Mouse (Mus musculus): ENCODE measurements at regions not wholly inside any gene's neighbourhood (a gene's known extent, or its start where the extent isn't known, plus 50 kb on each side); places are given as distances from the start of the nearest gene placed in this dataset.

DNA sequence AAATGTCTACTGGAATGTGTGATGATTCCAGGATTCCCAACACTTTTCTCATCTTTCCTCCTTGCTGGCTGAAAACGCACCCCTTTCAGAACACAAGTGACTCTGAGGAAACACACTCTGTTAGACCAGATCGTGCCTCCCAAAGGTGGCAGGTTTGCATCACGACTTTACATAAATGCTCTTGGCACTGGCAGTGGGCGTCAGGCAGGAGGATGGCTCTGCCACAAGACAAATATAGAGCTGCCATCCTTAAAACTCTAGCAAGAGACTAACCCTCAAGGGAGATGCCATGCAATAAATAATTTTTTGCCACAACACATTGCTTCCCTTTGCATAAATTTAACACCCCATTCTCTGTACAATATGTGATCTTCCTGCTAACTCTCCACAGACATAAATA is 2254.1 kb upstream of the Lrrc6 start:
- no peaks in the 10 kb centered on the region for H3K36me3 ChIP-seq (ENCODE audit: control insufficient read depth, insufficient read depth)
- H3K27me3 ChIP-seq (ENCODE audit: control insufficient read depth, insufficient read depth, insufficient read length): no peaks in the 10 kb centered on the region
- no peak overlapping the region for H3K4me3 ChIP-seq
- H3ac ChIP-seq (ENCODE audit: control insufficient read depth, insufficient read length): no peak overlapping the region
- TF ChIP-seq POLR2A (IDR thresholded peaks at IDR 0.05; ENCODE audit: insufficient read length, low read depth) (no peak), TCF3 (IDR thresholded peaks at IDR 0.05; ENCODE audit: insufficient read length, low read depth) (no peak), SRF (IDR thresholded peaks at IDR 0.05; ENCODE audit: control insufficient read depth, insufficient read length, low read depth) (no peak), MAX (IDR thresholded peaks at IDR 0.05; ENCODE audit: low read depth) (no peak), USF1 (IDR thresholded peaks at IDR 0.05; ENCODE audit: low read depth) (no peak), TCF12 (IDR thresholded peaks at IDR 0.05; ENCODE audit: insufficient read depth, poor library complexity, severe bottlenecking) (no peak), MYOD1 (IDR thresholded peaks at IDR 0.05; ENCODE audit: control insufficient read depth in 1 of 3, insufficient read length in 2 of 3, low read depth in 2 of 3) (no peak), POLR2AphosphoS2 (IDR thresholded peaks at IDR 0.05; ENCODE audit: insufficient read length, low read depth) (no peak), E2F4 (IDR thresholded peaks at IDR 0.05; ENCODE audit: insufficient read depth) (no peak), REST (IDR thresholded peaks at IDR 0.05; ENCODE audit: insufficient read depth, insufficient read length) (no peak), MYOG (IDR thresholded peaks at IDR 0.05; ENCODE audit: control insufficient read depth in 1 of 3, insufficient read depth in 1 of 3, insufficient read length in 2 of 3, low read depth in 2 of 3) (no peak), CEBPB (IDR thresholded peaks at IDR 0.05; ENCODE audit: insufficient read depth, poor library complexity, severe bottlenecking) (no peak)
- H3K4me2 ChIP-seq (ENCODE audit: low read depth): no peak overlapping the region
- no peaks in the 10 kb centered on the region for H3K79me2 ChIP-seq (ENCODE audit: control insufficient read depth, insufficient read depth)

DNA sequence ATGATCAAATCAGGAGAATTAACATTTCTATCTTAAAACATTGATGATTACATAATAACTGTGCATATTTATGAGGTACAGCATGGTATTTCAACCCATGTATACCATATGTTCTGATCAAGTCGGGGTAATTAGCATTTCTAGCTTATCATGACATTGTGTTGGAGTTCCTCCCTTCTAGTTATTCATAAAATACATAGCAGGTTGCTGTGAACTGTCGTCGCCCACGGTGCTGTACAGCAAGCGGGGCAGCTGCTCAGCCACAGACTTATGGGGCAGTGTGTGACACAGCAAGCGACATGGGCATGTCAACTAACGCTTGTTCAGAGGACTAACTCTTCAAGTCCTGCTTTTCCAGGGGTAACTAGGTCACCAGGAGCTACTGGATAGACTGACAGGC is 2238.6 kb upstream of the Lrrc6 start:
- no peak for TF ChIP-seq USF1 (IDR thresholded peaks at IDR 0.05; ENCODE audit: low read depth)
- no peak for TF ChIP-seq CEBPB (IDR thresholded peaks at IDR 0.05; ENCODE audit: insufficient read depth, poor library complexity, severe bottlenecking)
- TF ChIP-seq TCF12 (IDR thresholded peaks at IDR 0.05; ENCODE audit: insufficient read depth, poor library complexity, severe bottlenecking): no peak
- TF ChIP-seq POLR2A (IDR thresholded peaks at IDR 0.05; ENCODE audit: insufficient read length, low read depth): no peak
- no peak for TF ChIP-seq REST (IDR thresholded peaks at IDR 0.05; ENCODE audit: insufficient read depth, insufficient read length)
- no peak for TF ChIP-seq POLR2AphosphoS2 (IDR thresholded peaks at IDR 0.05; ENCODE audit: insufficient read length, low read depth)
- TF ChIP-seq TCF3 (IDR thresholded peaks at IDR 0.05; ENCODE audit: insufficient read length, low read depth): no peak
- TF ChIP-seq MYOG (IDR thresholded peaks at IDR 0.05; ENCODE audit: control insufficient read depth in 1 of 3, insufficient read depth in 1 of 3, insufficient read length in 2 of 3, low read depth in 2 of 3): no peak
- no peak for TF ChIP-seq MAX (IDR thresholded peaks at IDR 0.05; ENCODE audit: low read depth)
- no peak for TF ChIP-seq MYOD1 (IDR thresholded peaks at IDR 0.05; ENCODE audit: control insufficient read depth in 1 of 3, insufficient read length in 2 of 3, low read depth in 2 of 3)
- TF ChIP-seq SRF (IDR thresholded peaks at IDR 0.05; ENCODE audit: control insufficient read depth, insufficient read length, low read depth): no peak
- no peak for TF ChIP-seq E2F4 (IDR thresholded peaks at IDR 0.05; ENCODE audit: insufficient read depth)
- Histone ChIP-seq H3K36me3 (ENCODE audit: control insufficient read depth, insufficient read depth) (no peaks in the 10 kb centered on the region), H3K4me3 (no peak overlapping the region)

DNA sequence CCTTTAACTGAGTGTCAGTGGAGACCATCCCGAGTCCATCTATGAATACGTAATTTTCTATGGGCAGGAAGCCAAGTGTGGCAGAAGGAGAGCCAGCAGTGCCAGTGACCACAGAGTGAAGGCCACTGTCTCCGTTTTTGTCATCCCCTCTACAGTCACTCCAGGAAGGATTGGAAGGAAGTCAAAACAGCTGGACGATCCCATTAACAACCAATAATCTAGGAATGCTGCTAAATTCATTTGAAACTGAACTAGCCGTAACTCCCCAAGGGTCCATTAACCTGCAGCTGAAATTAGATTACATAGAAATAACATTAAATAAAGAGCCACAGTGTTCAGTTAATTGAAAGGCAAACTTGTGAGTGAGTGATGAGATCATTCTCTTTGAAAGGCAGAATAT is 2220.5 kb upstream of the Lrrc6 start:
- TF ChIP-seq POLR2AphosphoS2 (IDR thresholded peaks at IDR 0.05; ENCODE audit: insufficient read length, low read depth) (no peak), MYOD1 (IDR thresholded peaks at IDR 0.05; ENCODE audit: control insufficient read depth in 1 of 3, insufficient read length in 2 of 3, low read depth in 2 of 3) (no peak), CEBPB (IDR thresholded peaks at IDR 0.05; ENCODE audit: insufficient read depth, poor library complexity, severe bottlenecking) (no peak), E2F4 (IDR thresholded peaks at IDR 0.05; ENCODE audit: insufficient read depth) (no peak), SRF (IDR thresholded peaks at IDR 0.05; ENCODE audit: control insufficient read depth, insufficient read length, low read depth) (no peak), TCF12 (IDR thresholded peaks at IDR 0.05; ENCODE audit: insufficient read depth, poor library complexity, severe bottlenecking) (no peak), MYOG (IDR thresholded peaks at IDR 0.05; ENCODE audit: control insufficient read depth in 1 of 3, insufficient read depth in 1 of 3, insufficient read length in 2 of 3, low read depth in 2 of 3) (no peak)
- H3K27me3 ChIP-seq (ENCODE audit: control insufficient read depth, insufficient read depth, insufficient read length): no peaks in the 10 kb centered on the region
- no peak overlapping the region for H3K4me2 ChIP-seq (ENCODE audit: low read depth)
- no peak overlapping the region for H3ac ChIP-seq (ENCODE audit: control insufficient read depth, insufficient read length)
- no peaks in the 10 kb centered on the region for H3K79me2 ChIP-seq (ENCODE audit: control insufficient read depth, insufficient read depth)
- H3K4me3 ChIP-seq: no peak overlapping the region
- no peaks in the 10 kb centered on the region for H3K36me3 ChIP-seq (ENCODE audit: control insufficient read depth, insufficient read depth)

More for the DNA sequence above, 2238.6 kb upstream of the Lrrc6 start:
- no peak overlapping the region for H3ac ChIP-seq (ENCODE audit: control insufficient read depth, insufficient read length)
- H3K79me2 ChIP-seq (ENCODE audit: control insufficient read depth, insufficient read depth): no peaks in the 10 kb centered on the region
- no peaks in the 10 kb centered on the region for H3K27me3 ChIP-seq (ENCODE audit: control insufficient read depth, insufficient read depth, insufficient read length)
- H3K4me2 ChIP-seq (ENCODE audit: low read depth): no peak overlapping the region

DNA sequence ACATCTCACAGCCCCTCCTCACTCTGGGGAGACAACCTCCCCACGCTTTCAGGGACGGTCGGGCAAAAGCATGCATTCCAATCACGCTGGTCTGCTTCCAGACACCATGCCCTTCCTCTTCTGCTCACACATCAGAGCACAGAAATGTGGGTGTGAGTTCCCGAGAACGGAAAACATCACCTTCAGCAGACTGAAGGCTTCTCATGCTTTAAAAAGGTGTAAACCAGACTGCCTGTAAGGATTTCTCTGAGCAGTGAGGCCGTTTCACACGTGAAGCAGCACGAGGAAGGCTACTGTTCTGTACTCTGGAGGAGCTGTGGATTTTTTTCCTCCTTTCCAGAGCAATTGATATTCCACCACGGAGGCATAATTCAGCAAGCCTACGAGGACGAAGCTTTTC is 2218.8 kb upstream of the Lrrc6 start:
- H3K36me3 ChIP-seq (ENCODE audit: control insufficient read depth, insufficient read depth): no peaks in the 10 kb centered on the region
- no peak for TF ChIP-seq E2F4 (IDR thresholded peaks at IDR 0.05; ENCODE audit: insufficient read depth)
- TF ChIP-seq USF1 (IDR thresholded peaks at IDR 0.05; ENCODE audit: low read depth): no peak
- no peak for TF ChIP-seq MYOD1 (IDR thresholded peaks at IDR 0.05; ENCODE audit: control insufficient read depth in 1 of 3, insufficient read length in 2 of 3, low read depth in 2 of 3)
- TF ChIP-seq SRF (IDR thresholded peaks at IDR 0.05; ENCODE audit: control insufficient read depth, insufficient read length, low read depth): no peak
- TF ChIP-seq TCF12 (IDR thresholded peaks at IDR 0.05; ENCODE audit: insufficient read depth, poor library complexity, severe bottlenecking): no peak
- TF ChIP-seq MAX (IDR thresholded peaks at IDR 0.05; ENCODE audit: low read depth): no peak
- TF ChIP-seq MYOG (IDR thresholded peaks at IDR 0.05; ENCODE audit: control insufficient read depth in 1 of 3, insufficient read depth in 1 of 3, insufficient read length in 2 of 3, low read depth in 2 of 3): no peak
- no peak for TF ChIP-seq POLR2AphosphoS2 (IDR thresholded peaks at IDR 0.05; ENCODE audit: insufficient read length, low read depth)
- TF ChIP-seq POLR2A (IDR thresholded peaks at IDR 0.05; ENCODE audit: insufficient read length, low read depth): no peak
- TF ChIP-seq CEBPB (IDR thresholded peaks at IDR 0.05; ENCODE audit: insufficient read depth, poor library complexity, severe bottlenecking): no peak
- no peak for TF ChIP-seq TCF3 (IDR thresholded peaks at IDR 0.05; ENCODE audit: insufficient read length, low read depth)

More for the DNA sequence above, 2218.8 kb upstream of the Lrrc6 start:
- Histone ChIP-seq H3K27me3 (ENCODE audit: control insufficient read depth, insufficient read depth, insufficient read length) (no peaks in the 10 kb centered on the region), H3ac (ENCODE audit: control insufficient read depth, insufficient read length) (no peak overlapping the region), H3K4me2 (ENCODE audit: low read depth) (no peak overlapping the region), H3K4me3 (no peak overlapping the region), H3K79me2 (ENCODE audit: control insufficient read depth, insufficient read depth) (no peaks in the 10 kb centered on the region)
